Mouse (Mus musculus): ENCODE measurements around the gene Dand5.
A peak's percentile ranks its signal among the peaks of the same experiment; 100 is the strongest.

Gene Dand5

GRCm38 (mm10) chr8:84822723-84823122 lies at the start of gene Dand5:
Gene Dand5 (minus strand): TSS chr8:84822823.
- DNase-seq, result no peak

DNA sequence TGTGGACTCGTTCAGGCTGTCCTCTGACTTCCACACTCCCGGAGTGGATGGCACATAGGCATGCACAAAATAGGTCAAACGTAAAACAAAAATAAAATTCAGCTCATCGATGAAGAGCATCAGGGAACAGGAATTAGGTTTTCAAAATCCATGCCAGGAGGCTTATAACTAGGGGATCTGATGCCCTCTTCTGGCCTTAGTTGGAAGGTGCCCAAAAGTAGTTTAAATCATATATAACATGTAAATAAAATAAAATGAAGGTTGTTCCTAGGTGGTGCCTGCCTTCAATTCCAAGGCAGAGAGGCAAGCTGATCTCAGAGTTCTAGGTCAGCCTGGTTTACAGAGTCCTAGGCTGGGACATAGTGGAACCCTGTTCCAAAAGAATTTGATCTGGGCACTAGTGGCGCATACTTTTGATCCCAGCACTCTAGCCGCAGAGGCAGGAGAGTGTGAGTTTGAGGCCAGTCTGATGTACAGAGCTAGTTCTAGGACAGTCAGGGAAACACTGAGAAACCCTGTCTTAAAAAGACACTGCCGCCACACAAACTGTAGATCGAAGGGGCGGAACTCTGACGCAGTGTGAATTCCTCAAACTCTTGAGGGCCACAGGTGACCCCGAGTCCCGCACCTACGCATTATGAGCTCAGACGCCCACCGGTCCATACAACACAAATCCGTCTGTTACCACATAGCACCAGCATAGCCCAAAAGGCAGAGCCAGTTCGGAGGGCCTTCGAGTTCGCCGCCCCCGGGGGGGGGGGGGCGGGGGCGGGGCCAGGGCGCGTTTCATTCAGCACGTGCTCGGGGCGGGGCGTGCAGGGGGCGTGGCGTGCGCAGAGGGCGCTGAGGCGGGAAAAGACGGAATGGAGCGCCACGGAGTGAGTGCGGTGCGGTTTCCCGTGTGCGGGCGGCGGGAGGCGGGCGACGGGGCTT lies 49.0 kb upstream of the Dand5 start, which contains the start of gene Syce2:
Gene Syce2 (plus strand): TSS at position 736 of the 933 bp plus-strand sequence.
- peak; percentile 87 for DNase-seq

DNA sequence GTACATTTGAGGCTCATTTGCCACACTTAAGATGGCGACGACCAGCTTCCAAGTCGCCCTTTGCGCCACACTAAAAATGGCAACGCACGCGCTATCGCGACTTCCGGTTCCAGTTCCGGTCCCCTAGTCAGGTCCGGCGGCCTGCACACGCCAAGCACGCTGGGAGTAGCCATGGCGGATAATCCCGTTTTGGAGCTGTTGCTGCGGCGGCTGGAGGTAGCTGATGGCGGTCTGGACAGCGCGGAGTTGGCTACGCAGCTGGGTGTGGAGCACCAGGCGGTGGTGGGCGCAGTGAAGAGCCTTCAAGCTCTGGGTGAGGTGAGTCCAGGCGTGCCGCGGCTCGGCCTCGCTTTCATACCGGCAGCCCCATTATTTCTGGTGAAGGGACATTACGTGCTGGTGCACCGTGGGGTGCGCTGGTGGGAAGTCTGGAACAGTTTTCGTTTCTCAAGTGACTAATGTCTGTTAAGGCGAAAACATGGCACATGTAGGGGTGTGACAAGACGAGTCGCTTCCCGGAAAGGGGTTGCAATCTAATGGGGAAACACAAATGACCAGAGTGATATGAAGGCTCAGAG lies 34.3 kb upstream of the Dand5 start, which contains the start of gene Farsa:
Gene Farsa (plus strand): TSS at position 126 of the 578 bp plus-strand sequence.
- DNase-seq, result peak; percentile 94

DNA sequence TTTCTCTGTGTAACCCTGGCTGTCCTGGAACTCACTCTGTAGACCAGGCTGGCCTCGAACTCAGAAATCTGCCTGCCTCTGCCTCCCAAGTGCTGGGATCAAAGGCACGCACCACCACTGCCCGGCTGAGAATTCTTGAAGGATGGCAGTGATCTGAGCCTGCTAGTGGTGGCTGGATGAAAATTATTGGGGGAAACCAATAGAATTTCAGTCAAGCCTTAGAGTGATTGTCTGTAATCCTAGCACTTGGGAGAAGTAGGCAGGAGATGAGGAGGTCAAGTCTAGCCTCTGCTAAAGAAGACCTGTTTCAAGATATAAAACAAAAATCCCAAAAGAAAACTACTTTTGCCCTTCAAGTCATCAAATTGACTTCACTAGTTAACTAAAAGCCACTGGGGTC lies 33.8 kb upstream of the Dand5 start:
- DNase-seq, result no peak

DNA sequence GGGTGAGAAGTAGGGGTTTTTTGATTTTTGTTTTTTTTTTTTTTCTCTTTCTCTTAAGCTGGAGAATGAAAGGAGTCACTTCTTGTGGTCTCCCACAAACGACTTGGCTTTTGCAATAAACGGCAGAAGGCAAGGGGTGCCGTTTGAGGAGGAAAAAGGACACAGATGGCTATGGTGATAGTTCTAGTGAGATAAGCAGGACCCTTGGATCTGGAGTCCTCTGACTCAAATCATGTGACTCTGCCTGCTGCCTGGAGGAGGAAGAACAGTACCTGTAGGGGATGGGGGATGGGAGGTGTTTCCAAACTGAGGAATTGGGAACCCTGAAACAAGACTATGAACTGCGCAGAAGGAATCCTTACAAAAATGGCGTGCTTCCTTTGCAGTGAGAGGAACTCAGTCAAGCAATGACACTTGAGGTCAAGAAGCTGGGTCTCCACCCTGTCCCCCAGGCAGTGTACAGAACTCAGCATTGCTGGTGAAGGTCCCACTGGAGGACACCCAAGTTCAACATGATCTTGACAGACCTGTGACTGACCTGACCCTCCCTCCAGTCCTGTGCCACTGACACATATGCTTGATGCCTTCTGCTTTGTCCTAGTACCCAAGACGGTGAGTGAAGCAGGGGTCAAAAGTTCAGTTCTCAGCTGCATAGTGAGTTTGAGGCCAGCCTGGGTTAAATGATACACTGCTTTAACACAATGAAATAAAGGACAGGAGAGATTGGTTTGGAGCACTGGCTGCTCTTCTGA lies 25.2 kb upstream of the Dand5 start:
- no peak for DNase-seq

DNA sequence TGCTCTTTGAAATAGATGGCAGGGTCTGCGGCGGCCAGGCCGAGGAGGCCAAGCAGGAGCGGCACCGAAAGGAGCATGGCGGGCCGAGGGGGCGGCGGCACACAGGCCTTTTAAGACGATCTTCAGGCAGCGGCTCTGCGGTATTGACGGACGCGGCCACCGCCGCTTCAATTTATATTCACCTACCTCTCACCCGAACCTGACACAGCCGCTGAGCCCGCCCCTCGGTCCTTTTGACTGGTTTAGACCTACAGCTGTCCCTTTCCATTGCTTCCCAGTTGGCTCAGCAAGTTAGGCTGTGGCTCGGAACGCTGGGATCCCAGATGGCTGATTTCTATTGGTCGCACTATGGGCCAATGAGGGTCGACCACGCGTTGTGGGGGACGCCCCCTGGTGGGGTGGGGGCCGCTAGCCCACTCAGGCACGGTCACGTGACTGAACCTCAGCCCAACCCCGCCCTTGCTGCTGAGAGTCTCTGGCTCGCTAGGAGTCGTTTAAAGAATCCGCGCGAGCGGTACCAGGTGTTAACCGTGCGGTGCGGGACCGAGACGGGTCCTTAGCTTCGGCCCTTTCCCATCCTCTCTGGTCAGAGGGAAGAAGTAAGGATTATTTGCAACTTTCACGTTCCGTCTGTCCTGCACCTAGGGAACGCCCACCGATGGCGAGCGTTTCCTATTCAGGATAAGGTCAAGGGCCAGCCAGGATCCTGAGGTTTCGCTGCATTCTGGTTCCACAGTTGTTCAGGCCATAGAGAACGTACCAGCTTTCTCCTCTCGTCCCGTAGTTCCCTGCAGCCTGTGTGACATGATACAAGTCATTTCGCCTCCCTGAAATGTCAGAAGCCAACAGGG lies 24.3 kb upstream of the Dand5 start, which contains the start of gene Calr:
Gene Calr (minus strand): TSS at position 213 of the 851 bp plus-strand sequence.
- DNase-seq, result peak; percentile 100

DNA sequence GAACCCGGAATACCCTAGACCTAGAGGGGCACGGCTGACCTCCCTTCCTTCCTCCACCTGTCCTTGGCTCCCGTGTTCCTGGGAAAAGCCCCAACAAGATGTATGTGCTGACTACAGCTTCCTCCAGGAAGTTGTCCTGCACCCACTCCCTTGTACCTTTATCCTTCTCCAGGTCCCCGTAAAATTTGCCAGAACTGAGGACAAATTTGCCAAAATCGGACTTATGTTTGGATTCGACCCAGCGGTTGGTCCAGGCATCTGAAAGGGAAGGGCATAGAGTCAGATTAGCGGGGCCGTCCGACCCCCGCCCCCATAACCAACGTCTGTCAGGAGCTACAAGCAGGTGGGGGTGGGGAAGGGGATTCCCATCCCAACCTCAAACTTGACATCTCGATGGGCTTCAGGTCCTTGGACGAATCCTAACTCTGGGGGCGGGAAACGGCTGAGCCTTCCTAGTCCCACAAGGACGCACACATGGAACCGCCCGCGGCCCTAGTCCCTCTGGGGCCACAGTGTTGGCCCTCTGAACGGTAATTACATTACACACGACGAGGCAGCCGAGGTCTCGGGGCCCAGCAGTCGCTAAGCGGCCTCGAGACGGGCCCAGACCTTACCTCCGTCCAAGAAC lies 23.6 kb upstream of the Dand5 start:
- DNase-seq, result no peak

- peak; percentile 57 for DNase-seq
These were observed 22.9 kb upstream of the Dand5 start for GRCm38 (mm10) chr8:84845355-84846093.

- DNase-seq, result no peak
These were observed 21.9 kb upstream of the Dand5 start for GRCm38 (mm10) chr8:84844397-84845070.

GRCm38 (mm10) chr8:84841514-84841913 lies 18.9 kb upstream of the Dand5 start:
- DNase-seq, result no peak

DNA sequence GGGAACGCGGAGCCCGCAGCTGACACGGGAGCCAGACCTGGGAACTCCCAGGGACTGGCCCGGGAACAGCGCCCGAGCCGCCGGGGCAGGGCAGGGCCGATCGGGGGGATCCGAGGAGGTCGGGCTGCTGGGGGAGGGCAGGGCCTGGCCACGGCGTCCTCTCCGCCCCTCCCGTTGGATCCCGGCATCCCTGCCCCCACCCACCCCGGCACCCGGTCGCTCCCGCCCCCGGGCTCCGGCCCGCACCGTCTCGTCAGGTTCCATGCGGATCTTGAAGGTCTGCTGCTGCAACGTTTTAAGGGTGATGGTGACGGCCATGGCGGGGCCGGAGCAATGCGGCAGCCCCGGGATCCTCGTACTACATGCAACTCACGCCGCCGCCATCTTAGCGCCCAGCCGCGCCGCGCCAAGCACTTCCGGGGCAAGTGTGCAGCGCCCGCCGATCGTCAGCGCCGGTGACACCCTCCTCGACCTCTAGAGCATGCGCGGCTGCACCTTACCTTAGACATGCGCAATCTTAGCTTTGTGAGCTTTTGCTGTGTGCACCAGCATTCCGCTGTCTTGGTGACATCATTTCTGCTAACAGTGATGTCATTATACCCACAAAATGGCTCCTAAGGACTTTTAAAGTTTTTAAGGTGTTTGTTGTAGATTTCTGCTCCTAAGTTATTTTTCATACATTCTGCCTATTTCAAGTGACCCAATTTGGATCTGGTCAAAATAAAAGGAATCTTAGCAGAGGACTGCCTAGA lies 17.8 kb upstream of the Dand5 start, which contains the start of gene Rad23a:
Gene Rad23a (minus strand): TSS at position 418 of the 752 bp plus-strand sequence.
- DNase-seq, result peak; percentile 94

DNA sequence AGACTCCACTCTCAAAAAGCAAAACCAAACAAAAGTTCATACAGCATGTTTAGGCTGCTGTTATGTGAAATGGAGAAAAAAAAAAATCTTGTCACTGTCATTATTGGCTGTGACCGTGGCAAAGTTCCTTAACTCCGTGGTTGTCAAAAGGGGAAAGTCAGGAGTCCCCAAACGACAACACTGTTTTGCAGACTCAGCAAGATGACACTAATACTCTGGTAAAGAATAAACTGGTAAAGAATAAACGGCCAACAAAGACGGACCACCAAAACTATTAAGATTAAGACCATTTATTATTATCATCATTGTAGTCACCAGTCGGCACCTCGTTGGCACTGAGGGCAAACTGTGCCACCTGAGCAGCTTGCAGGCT lies 17.2 kb upstream of the Dand5 start:
- DNase-seq, result no peak

GRCm38 (mm10) chr8:84839411-84839810 lies 16.8 kb upstream of the Dand5 start:
- DNase-seq, result no peak

DNA sequence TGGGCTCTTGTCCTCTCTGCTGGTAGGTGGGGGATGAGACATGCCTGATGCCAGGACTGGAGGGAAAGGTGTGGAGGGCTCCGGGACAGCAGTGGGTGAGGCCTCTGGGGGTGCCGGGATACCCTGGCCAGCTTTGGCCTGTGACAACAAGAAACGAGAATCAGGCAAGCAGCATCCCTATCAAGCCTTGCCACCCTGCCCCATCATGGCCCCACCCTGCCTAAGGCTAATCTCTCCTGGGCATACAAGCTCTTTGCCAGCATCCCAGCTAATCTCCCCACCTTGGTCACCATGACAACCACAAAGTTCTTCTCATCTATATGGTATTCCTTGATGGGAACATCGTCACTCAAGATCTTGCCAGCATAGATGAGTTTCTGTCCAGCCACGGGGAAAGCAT lies 15.9 kb upstream of the Dand5 start:
- DNase-seq, result no peak

- no peak for DNase-seq
These were observed 15.4 kb upstream of the Dand5 start for GRCm38 (mm10) chr8:84837912-84838470.

DNA sequence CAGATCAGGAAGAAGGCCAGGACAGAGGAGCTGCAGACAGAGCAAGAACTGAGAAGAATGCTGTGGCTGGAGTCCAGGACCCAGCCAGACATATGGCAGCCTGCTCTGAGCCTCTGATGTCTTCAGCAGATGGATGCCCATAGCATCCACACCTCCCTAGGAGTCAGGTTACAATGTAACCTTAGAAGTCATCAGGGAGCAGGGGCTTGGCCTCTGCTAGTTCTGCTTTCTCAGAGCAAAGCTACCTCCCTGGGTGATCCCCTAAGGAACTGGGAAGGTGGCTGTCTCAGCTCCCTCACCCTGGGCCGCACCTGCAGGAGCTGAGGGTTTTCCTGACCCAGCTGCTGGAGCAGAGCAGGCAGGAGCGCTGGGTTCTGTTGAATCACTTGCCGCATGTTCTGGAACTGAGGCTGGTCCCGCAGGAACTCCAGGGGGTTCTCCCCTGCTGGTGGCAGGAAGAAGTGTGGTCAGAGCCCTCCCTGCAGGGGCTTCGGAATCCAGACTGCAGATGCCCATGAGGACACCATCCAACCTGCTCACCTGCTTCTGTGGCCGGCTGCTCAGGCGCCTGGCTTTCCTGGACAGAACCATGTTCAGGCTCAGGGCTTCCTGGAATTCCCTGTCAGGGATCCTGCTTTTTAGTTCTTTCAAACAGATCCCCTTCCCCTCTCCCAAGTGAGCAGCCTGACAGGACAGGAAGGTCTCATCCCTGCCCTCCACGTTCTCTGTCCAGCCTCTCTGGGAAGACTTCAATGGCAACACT lies 14.7 kb upstream of the Dand5 start:
- no peak for DNase-seq

GRCm38 (mm10) chr8:84834866-84835855 lies 12.5 kb upstream of the Dand5 start:
- DNase-seq, result no peak
